Mouse (Mus musculus) mature B cell (primary cell): ENCODE results near the gene Snx9.

ENCODE experiments used
- in situ Hi-C: fragments of 300-500 bp; cut with MboI; formaldehyde crosslinking; loops from 2 replicates; pipeline ENCODE4 v1.14.3; 2019

Gene Snx9

DNA sequence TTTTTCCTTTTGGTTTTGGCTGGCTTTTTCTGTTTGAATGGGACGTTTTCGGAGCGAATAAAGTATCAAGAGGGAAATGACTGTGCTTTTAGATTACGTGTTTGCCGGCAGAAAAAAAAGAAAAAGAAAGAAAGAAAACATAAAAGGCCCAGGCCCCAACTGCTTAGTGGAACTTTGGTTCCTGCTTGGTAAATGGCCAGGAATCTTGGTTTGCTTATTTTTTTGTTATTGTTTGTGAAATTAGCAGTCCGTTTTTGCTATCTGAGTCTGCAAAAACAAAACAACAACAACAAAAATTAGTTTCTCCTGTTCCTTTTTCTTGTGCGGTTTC lies 779 bp downstream of the Snx9 start:
- in situ Hi-C loops, result loop anchor here (5.0 kb wide), 1 partner anchor 45 kb away; no protein-coding TSS in a partner anchor

DNA sequence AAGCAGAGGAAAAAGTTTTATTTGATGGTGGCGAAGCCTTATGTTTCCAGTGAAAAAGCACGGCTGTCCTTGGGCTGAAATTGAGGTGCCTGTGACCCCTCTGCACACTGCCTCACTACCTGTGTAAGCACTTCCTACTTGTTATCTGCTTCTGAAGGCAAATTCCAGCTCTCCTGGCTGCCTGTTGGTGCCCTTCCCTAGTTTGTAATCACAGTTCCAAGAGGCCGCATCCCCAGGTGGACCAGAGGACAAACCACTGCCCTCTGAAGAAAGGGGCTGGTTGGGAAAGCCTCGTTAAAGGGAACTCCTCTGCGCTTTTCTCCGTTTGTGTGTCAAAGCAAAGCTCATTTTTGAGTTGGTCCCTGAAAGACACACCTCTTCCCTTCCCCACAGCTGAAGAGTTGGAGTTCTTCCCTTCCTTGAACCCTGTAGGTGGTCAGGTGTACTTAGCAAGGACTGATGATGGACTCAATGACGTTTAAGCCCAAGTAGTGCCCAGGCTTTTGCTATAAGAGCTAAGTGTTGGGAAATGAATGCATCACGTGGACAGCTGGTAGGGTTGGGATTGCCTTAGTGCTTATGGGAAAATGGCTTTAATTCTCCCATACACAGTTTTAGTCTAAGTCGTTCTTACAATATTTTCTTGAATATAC lies 2.0 kb downstream of the Snx9 start:
- in situ Hi-C loops, result loop anchor here (5.0 kb wide), 1 partner anchor 46 kb away; no protein-coding TSS in a partner anchor

DNA sequence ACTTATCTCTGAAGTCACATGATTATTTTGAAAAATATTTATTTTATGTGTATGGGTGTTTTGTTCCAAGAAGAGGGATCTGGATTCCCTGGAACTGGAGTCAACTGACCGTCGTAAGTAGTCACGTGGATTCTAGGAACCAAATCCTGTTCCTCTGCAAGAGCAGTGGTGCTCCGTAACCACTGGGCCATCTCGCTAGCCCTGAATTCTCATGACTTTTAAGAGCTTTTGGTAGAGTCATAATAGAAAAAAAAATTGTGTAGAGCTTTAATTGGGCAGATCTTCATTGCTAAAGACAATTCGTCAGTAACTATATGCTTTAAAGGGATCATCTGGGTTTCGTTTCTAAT lies 2.5 kb downstream of the Snx9 start:
- in situ Hi-C loops, result loop anchor here (5.0 kb wide), 1 partner anchor 46 kb away; no protein-coding TSS in a partner anchor

DNA sequence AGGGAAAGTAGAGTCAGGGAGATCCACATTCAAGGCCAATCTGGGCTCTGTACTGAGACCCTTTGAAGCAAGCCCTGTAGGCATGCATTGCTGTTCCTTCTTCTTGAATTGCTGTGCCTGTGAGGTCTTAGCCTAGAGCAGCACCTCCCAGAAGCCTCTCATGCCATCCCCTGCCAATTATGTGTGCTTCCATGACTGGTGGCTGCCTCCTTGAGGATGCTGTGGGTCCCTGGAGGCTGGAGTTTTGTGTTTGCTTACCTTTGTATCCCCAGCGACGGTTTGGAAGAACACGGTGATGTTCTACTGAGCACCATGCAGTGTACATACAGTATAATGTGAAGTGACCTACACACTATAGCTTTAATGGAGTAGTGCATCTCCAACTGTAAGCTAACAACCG lies 4.2 kb downstream of the Snx9 start:
- in situ Hi-C loops, result no loop called here

DNA sequence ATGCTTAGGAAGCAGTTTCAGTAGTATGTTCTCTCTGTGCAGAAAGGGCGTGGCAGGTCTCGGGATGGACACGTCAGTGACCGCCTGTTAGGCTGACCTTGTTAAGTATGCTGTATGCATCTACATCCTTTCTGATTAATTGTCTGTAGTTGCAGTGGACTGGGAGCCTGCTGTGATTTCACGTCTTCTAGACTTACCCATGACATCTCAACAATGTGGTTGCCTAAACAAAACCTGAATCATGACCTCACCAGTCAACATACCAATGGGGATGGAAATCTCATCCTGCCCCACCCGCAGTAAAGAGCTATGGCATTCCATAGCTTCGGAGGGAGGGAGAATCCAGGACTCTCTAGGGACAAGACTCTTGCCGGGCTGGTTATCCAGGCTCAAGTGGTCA lies 5.0 kb downstream of the Snx9 start:
- in situ Hi-C loops, result no loop called here

DNA sequence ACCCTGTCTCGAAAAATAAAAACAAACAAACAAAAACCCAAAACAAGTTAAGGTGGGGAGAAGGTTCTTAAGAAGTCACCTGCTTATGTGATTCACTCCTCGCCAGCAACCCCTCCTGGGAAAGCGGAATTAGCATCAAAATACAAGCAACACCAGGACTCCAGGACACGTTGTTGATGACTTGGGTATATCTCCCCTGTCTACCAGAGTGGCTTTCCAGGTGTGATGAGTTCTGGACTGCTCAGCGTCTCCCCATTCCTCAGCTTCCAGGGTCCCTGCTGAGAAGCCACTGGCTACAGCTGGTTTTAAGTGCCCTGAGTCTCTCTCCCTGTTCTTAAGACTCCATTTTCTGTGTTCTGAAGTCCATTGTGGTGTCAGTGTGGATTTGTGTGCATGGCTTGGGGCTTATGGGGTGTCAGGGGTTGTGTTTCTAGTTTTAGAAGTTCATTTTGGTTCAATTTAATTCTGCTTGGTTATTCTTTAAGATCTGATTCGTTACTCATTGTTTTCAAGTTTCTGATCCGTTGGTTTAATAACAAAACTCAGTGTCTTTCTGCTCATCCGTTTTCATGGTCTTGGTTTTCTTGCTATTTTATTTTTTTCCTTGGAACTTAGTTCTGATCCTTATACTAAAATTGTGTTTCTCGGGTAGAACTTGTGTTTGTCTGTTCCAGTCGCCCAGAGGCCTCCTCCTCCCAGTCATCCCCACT lies 7.7 kb downstream of the Snx9 start:
- in situ Hi-C loops, result no loop called here

DNA sequence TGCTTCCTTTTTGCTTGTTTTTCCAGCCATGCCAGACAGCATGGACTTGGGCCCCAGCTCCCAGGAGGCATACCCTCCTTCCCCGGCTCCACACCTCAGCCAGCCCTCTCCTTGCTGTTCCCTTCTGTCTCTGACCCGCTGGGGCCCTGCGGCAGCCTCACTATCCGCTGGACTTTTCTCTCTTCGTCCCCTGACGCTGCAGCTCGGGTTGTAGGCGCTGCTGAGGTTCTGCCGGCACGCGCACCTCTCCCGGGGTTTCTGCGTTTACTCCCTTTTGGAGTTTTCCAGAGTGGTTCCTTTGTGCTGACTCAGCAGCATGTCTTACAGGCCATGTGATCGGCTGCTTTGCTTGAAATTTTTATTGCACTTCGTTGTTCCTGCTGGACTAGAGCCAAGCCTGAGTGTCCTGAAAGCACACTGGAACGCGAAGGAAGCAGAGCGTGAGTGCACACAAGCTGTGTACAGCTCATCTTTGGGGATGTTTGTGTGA lies 8.3 kb downstream of the Snx9 start:
- in situ Hi-C loops, result no loop called here

DNA sequence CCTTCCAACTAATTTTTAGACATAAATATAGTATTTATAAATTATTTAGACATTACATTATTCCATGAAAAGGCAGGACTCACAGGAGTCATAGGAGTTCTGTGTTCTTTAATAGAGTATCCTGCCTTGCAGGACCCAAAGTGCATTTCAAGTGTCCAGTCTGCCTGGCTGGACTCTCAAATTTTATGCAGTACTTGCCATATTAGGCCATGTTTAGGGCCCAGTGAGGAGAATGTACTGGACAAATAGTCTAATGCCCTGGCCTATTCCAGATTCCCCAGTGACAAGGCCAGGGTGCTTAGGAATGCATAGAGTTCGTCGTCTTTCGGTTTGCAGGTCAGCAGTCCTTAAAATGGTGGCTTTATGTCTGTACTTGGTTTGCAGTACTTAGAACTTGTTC lies 8.9 kb downstream of the Snx9 start:
- in situ Hi-C loops, result no loop called here

DNA sequence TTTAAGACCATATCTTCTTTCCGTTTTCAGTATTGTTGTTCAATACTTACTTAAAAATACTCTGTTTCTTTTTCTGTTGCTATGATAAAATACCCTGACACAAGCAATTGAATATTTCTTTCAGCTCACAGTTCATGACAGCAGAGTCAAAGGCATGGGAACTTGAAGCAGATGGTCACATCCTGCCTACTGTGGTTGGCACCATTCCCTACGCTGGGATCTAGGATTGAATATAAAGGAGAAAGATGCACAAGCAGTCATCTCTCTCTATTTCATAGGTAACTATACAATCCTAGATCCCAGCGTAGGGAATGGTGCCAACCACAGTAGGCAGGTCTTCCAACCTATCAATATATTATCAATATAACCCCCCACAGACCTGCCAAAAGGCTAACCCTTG lies 9.3 kb downstream of the Snx9 start:
- in situ Hi-C loops, result no loop called here

DNA sequence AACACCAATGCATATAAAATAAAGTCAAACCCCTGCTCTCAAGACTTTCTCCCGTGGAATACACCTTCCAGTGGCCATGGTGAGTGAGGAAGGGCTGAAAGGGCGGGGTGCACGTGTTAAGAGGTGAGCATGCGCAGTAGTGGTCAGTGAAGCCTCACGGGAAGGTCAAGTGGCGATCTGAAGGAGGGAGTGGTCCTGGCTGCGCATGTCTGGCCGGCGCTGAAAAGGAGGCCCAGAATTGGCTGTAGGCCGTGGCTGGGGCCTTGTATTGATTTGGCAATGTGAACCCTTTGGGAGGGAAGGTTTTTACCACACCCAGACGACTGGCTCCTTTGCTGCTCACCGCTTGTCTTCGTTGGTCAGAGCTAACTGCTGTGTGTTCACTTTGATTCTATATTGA lies 12.8 kb downstream of the Snx9 start:
- in situ Hi-C loops, result no loop called here

DNA sequence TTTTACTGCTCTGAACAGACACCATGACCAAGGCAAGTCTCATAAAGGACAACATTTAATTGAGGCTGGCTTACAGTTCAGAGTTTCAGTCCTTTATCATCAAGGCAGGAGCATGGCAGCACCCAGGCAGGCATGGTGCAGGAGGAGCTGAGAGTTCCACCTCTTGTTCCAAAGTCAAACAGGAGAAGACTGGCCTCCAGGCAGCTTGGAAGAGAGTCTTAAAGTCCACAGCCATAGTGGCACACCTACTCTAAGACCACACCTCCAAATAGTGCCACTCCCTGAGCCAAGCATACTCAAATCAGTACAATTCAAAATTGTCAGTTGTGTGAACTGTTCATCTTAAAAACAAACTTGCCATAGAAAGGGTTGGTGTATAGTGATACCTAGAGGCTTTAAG lies 14.4 kb downstream of the Snx9 start:
- in situ Hi-C loops, result no loop called here

DNA sequence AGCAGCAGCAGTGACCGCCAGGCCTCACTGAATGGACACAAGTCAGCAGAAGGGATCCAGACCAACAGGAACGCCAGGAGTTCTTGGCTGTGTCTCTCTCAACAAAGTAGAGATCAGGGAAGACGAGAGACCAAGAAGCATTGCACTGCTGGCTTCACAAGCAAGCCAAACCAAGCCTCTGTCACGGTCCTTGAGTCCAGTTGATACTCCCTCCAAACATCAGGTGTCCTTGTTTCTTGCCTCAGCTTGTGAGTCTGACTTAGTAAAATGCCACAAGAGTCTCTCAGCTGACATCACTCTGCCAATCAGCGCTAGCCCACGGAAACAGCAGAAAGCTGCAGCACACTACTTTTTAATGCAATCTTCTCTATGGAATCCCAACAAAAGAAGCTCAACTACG lies 15.3 kb downstream of the Snx9 start:
- in situ Hi-C loops, result no loop called here

DNA sequence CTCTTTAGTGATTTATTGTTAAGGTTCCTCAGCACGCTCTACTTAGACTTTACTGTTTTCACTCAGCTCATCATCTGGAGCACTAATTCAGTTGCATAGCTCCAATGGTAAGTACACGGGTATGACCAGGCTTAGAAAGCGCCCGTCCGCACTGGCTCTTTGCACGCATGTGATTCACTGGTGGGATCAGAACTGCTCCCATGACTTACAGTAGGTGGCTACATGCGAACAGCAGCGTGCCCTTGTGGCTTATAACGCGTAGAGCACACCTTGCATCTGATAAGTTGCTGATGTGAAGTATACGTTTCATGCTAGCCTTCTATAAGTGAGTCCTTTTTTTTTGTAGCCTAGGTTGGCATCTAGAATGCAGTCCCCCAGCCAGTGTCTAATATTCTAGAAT lies 16.1 kb downstream of the Snx9 start:
- in situ Hi-C loops, result no loop called here

DNA sequence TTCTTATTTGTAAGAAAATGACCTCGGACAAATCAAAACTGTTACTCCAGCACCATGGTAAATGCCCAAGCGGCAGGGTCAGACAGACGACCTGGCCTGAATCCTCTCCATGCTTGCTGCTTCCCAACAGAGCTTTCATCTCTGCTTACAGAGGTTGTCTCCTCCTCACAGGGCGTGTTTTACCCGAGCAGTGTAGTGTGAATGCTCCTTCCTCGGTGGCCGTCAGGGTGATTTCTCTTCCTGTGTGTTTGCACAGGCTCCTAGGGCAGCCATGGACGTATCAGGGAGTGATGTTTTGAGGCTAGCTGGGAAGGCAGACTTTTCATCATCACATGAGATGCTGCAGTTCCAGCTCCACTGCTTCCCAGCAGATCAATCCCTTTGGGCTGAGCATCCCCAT lies 17.1 kb downstream of the Snx9 start:
- in situ Hi-C loops, result no loop called here

DNA sequence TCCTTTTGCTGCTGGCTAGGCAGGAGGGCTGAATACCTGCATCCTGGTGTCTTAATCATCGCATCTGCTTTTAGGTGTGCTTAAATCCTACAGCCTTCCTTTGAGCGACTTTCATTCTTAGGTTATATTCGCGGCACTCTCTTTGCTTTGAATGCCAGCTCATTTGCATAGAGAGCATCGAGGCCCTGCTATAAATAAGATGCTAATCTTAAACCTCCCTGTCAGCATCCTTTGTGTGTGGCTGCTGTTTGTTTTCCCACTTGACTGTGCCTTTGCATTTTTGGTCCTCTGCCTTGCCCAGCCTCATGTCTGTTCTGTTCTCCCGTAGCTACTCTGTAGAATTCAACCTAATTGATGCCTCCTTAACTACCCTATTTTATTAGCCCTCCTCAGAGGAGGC lies 21.2 kb downstream of the Snx9 start:
- in situ Hi-C loops, result no loop called here

DNA sequence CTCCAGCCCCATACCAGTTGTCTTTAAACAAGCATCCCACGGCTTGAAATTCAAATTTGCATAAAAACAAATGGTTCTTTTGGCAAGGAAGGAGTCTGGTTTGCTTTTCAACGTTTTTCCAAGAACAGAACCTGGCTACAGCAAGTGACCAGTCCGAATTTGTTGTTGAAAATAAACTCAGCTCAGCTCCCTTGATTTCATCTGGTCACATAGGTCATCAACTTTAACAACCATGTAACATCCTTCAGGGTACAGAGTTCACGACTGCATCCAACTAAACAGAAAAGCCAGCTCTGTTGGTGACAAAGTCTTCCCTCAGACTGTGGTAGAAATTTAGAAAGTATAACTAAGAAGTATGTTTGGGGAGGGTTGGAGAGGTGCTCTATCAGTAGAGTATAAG lies 21.7 kb downstream of the Snx9 start:
- in situ Hi-C loops, result no loop called here

DNA sequence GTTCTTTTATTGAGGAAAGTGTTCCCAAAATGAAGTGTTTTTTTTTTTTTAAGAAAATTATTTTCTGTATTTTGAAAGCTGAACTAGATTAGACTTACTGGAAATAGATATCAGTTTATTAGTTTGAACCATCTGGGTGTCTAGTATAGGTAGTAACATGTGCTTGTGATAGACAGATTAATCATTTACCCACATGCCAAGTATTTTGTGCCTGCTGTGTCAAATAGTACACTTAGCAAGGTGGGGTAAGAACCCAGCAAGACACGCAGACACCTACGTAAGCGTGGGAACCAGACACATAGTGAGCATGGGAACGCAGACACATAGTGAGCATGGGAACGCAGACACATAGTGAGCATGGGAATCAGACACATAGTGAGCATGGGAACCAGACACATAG lies 22.6 kb downstream of the Snx9 start:
- in situ Hi-C loops, result no loop called here

DNA sequence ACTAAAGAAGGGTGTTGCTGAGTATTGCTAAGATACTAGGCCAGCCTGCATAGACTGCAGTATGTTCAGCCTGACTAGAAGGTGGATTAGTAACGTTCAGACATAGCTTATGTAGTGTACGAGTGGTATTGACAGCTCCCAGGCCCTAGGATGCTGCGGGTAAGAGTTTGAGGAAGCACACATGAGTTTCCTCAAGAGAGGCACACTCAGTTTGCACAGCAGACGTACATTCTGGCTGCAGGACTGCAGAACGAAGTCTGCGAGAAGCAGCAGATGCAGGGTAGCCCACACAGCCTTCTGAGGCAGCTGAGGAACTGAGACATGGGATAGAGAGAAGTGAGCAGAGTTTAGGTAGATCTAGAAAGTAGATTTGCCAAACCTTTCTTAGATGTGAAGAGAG lies 26.3 kb downstream of the Snx9 start:
- in situ Hi-C loops, result no loop called here

DNA sequence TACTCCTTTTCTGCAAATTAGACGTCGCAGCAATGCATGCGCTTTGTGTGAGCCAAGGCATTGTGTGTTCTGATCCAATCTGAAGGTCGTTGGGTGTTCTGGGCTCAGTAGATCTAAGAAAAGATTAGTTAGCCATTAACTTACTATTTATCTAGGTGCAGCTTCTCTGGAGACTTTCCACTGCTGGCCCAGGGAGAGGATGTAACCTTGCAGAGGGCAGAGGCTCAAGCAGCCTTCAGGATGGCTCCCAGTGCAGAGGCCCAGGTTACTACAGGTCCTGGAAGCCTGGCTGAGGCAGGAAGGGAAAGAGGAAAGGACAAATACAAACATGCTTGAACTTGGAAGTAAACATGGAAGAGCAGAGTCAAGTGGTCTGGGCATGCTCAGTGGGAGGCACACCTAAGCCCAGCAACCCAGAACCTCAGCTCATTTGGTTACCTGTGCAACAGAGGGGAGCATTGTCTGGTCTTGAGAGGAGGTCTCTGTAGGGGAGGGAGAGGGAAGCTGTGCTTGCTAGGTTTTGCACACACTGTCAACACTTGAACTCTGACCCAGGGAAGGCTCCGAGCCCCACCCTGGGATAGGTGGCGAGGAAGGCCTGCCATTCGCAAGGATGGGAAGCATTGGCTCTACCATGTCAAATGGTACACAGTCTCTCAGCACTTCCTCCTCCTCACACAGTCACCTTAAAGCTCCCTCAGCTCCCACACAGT lies 27.3 kb downstream of the Snx9 start:
- in situ Hi-C loops, result no loop called here

DNA sequence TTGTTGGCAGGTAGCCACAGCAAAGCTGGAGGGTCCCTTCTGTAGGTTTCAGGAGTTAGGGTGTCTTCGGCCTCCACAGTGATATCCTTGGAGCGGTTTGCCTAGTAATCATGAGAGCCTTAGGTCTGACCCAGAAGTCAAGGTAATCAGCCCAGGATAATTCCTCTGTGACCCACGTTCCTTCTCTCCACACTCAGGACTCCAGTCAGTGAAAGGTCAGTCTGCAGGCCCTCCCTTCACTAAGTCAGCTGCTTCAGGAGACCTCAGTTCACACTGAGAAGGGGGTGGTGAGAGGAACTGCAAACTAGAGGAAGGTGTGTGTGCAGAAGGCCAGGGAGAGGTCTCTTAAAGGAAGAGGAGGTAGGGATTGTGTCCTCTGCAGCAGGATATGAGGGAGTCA lies 28.3 kb downstream of the Snx9 start:
- in situ Hi-C loops, result no loop called here

DNA sequence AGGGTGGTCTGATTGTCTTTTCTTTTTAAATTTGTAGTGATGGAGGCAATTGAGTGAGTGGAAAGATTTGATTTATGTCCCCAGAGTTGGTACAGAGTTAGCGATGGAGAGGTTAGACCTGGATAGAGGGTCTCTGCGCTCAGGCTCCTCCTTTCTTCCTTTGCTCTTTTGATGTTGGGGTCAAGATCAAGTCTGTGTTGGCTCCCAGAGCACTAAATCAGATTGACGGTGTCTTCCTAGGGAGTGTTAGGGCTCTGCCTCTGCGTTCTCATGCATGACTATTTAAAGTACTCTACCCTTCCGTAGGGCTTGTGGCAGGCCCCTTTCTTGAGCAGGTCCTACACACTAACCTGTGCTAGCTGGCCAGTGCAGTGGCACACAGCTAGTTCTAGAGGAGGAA lies 28.9 kb downstream of the Snx9 start:
- in situ Hi-C loops, result no loop called here

DNA sequence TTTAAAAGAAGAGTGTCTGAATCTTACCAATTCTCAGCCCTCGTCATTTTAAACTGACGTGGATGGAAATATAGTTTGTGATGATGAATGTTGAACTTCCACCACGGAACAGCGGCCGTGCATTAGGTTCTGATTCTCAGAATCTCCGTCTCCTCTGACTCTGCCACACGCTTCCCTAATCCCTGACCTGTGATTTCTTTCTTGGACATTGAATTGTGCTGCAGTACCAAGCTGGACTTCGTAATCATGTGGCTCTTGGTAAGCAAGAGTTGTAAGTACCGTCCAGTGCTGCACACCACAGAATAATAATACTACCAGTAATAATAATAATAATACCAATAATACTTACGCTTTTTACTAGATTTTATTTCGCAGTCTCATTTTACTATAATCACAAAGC lies 29.6 kb downstream of the Snx9 start:
- in situ Hi-C loops, result no loop called here

DNA sequence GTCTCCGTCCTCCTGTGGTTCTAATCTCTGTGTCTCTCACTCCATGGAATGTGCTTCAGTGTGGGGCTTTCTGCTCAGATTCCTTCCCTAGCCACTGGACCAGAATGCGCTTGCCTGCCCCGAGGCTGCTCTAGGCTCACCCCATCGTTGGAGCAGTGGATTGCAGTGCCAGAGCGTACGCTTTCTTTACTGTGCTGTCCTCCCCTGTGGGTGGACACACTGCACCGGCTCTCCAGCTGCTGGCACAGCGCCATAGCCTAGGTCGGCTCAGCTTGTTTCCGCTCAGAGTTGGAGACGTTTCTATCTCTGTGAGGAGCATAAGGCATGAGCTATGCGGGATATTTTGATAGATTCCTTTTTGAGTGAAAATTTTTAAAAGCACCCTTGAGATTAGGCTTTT lies 31.4 kb downstream of the Snx9 start:
- in situ Hi-C loops, result no loop called here
